Mouse (Mus musculus): ENCODE measurements at regions not wholly inside any gene's neighbourhood (a gene's known extent, or its start where the extent isn't known, plus 50 kb on each side); places are given as distances from the start of the nearest gene placed in this dataset.
A peak's percentile ranks its signal among the peaks of the same experiment; 100 is the strongest.
"Not testable (repeated sequence)": the region's sequence is repeated elsewhere in the genome, so short reads cannot be mapped to it uniquely, and the experiment has no call there.

DNA sequence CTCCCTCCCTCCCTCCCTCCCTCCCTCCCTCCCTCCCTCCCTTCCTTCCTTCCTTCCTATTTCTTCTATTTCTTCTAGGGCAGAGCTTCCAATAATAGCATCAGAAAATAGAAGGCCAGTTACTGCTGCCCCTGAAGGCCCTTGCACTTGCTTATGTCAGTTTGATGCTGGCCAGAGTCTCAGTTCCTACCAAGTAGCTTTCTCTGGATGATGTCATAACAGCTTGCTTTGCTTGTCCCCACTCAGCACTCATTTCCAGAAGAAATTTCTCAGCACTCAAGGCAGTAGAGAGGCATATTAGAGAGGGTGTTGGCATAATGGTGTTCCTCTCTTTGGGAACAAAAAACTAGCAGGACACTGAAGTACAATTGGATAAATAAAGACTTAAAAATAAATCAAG is 811.6 kb upstream of the 4930444P10Rik start:
- no peak for DNase-seq (ENCODE audit: low spot score in 2 of 2)
- intact Hi-C loops (cut with DNase I), result no loop called here

DNA sequence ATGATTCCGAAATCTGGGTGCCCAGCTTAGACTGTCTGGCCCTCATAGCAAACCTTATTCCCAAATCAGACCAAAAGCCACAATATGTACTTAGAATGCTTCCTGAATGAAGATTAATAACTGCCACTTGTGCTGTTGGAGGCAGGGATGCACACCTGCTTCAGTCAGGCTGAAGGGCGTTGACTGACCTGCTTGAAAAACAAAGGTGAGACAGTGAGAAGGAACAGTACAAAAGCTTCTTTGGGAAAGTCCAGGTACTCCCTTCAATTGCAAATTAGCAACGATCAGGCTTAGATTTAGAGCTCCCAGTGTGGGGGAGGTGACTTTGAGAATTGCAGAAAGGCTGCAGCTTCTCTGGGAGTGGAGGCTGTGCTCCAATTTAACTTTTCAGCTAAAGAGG is 775.3 kb upstream of the 4930444P10Rik start:
- intact Hi-C loops (cut with DNase I), result not testable (repeated sequence)

DNA sequence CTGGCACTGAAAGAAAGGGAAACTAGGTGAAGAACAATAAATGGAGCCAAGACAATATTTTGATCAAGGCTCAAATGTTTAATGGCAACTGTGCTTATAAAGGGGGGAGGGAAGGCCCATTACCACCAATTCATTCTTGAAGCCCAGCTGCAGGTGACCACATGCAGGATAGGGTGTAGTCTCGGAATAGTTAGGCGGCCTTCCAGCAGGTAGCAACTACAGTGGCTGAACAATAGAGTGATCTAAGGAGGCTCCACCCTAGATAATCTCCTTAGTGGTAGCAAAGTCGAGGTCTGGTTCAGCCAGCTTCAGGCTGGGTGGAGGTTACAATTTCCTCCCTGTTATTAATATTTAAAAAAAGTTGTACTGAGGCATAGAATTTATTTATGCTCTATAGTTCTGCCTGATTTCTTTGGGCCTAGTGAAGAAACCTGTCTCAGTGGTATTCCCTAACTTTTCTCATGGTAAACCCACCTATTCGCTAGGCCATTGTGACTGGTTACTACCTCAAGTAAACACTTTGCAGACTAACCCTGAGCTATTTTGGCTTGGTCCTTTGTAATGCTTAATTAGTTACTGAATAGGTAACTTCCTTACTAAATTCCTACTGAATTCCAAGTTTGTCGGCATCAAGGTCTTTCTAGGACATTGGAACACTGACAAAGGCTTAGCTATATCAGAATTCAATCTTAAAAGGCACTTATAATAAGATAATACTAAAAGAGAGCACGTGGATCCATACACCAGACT is 774.1 kb upstream of the 4930444P10Rik start:
- DNase-seq (ENCODE audit: low spot score in 2 of 2); intact Hi-C loops (cut with DNase I): not testable (repeated sequence)

More for the DNA sequence above, 775.3 kb upstream of the 4930444P10Rik start:
- not testable (repeated sequence) for DNase-seq (ENCODE audit: low spot score in 2 of 2)

DNA sequence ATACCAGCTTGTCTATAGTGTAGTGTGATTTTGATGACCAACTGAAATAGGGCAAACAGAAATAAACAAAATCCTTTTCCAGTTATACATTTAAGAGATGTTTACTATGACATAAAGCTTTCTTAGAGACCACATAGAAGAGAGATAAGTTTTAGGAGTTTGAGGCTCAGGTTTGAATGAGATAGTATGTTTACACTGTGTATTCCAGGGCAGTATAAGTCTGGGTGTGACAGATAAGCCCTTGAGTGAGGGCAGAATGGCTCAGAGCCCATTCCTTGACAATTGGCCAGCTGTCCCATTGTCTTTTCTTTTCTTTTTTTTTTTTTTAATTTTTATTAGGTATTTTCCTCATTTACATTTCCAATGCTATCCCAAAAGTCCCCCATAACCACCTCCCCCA is 744.0 kb upstream of the 4930444P10Rik start:
- intact Hi-C loops (cut with DNase I), result no loop called here

DNA sequence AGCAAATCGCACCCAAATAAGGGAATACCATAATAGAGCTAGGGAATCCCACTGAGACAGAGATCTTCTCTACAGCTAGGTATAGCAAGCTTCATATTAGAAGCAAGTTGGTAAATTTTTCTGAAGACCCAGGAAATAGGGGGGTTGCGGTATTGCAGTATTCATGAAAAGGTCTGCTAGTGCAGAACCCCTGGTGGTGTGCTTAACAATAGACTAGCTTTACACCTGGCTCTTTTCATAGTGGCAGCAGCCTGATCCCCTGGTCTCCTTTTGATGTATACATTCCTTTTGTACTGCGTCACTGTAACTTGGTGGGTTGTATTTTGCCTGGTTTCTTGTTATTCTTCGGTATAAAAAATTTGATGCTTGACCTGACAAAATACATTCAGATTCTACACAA is 731.6 kb upstream of the 4930444P10Rik start:
- DNase-seq (ENCODE audit: low spot score in 2 of 2); intact Hi-C loops (cut with DNase I): not testable (repeated sequence)

More for the DNA sequence above, 744.0 kb upstream of the 4930444P10Rik start:
- no peak for DNase-seq (ENCODE audit: low spot score in 2 of 2)

DNA sequence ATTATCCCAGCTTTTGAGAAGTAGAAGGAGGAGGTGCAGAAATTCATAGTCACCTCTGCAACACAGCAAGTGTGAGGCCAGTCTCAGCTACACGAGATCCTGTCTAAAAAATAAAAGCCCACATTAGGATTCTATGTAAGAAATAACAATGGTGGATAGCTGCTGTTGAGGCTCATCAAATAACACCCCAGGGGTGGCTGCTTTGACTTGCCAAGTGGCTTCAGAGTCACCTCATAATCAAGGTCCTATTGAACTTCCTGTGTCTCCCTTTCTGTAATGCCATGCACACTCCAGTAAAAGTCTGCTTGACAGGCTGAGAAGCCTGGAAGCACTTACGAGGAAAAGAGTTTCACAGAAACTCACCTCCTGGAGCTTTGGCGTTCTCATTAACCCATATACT is 730.9 kb upstream of the 4930444P10Rik start:
- intact Hi-C loops (cut with DNase I), result no loop called here
- DNase-seq (ENCODE audit: low spot score in 2 of 2), result no peak

DNA sequence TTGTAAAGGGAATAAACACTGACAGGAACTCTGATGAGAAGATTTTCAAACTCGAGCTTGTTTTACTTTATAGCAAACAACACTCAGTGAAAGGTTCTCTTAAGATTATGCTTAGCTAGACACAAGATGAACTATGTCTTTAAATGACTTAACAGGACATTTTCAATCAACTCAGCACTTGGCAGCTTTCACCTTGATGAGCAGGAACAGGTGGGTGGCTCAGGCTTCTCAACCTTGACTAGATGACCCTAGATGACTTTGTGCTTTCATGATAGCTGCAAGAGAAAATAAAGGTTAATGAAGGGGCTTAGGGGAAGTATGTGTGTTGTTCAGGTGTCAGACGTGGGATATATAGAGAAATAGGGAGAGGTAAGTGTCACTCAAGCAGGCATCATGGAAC is 728.1 kb upstream of the 4930444P10Rik start:
- no peak for DNase-seq (ENCODE audit: low spot score in 2 of 2)
- intact Hi-C loops (cut with DNase I), result no loop called here

DNA sequence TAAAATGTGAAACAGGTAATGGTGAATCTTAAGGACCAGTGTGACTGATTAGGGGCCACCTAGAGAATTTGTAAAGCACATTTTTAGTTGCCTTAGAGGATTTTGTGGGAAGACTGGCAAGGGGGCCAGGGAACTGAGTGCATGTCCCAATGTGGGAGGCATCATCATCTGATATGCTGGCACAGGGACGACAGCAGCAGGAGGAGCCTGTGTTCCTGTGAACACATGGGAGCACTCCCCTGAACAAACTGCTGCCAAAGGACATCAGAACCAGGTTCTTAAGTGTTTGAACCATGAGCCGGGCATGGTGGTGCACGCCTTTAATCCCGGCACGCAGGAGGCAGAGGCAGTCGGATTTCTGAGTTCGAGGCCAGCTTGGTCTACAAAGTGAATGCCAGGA is 723.4 kb upstream of the 4930444P10Rik start:
- intact Hi-C loops (cut with DNase I), result no loop called here
- no peak for DNase-seq (ENCODE audit: low spot score in 2 of 2)

DNA sequence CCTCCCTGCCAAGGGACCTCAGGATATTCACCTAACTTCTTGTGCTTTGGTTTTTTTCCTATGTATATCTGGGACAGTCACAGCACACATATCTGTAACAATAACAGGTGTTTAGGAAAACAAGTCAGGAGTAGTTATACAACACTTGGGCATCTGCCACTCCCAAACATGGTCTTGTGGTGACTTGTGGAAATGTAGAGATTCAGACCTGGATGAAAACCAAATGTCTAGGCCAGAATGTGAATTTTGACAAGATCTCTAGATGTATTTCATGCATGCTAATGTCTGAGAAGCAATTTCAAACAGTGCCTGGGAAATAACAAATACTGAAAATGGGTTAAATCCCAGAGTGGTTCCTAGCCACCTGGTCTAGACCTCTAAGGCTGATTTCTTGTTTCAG is 722.6 kb upstream of the 4930444P10Rik start:
- no peak for DNase-seq (ENCODE audit: low spot score in 2 of 2)
- intact Hi-C loops (cut with DNase I), result no loop called here

DNA sequence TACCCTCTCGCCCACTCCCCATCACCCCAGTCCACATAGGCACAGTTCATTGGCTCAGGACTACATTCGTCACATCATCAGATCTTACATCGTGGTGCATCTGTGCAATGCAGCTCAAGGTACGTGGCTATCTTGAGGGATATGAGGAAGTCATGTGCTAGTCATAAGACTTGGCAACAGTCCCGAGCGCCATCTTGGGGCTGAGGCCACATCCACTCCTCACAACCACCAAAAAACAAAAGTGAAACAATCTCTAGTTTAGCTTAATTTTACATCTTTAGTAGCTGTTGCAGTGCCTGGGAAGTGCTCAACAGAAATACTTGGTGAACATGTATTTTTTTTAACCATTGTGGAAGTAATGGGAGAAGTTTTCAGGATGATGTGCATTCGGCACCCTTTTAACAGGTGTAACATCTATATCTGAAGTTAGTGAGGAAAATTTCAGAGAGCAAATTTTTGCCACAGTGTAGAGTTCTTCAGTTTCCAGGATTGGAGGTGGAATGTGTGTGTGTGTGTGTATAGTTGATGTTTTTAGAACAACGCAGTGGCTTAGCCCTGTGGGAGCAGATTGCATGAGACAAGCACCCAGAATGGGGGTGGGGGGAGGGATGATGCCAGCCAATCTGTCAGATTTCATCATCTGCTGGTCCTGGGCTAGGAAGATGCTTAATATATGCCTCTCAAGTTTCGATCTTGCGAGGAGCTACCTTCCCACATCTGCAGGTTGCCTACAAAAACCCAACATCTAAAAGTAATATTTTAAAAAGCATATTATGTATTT is 716.4 kb upstream of the 4930444P10Rik start:
- intact Hi-C loops (cut with DNase I), result no loop called here
- no peak for DNase-seq (ENCODE audit: low spot score in 2 of 2)

DNA sequence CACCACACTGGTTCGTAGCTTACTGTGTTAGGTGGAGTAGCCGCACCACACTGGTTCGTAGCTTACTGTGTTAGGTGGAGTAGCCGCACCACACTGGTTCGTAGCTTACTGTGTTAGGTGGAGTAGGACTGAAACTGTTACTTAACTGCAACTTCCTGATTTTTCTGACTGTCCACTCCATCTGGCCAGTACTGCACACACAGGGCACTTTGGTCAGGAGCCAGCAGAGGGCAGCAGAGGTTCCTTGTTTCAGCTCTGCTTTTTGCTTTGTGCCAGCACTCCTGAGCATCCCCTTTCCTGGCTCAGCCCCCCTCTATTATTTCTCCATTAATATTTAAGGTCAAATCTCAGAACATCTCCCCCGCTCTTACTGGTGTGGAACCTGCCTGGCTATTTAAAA is 705.2 kb upstream of the 4930444P10Rik start:
- intact Hi-C loops (cut with DNase I), result loop anchor here (2.0 kb wide), 1 partner anchor 325 kb away; no protein-coding TSS in a partner anchor
- DNase-seq (ENCODE audit: low spot score in 2 of 2), result peak; percentile 69 to 82

DNA sequence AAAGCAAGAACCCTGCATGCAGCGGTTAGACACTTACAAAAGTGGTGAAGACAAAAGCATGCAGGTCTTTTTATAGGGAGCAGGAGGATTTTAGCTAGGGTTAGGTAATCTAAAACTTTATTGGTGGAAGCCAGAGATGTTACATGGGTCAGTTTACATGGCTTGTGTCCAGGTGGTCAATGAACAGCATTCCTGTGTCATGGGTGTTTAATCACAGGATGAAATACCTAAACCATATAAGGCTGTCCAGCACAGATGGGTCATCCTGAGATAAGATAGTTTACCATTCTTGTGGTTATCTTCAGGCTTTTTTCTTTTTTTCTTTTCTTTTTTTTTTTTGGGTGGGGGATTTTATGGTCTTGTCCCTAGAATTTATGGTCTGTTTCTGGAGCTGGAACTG is 703.3 kb upstream of the 4930444P10Rik start:
- DNase-seq (ENCODE audit: low spot score in 2 of 2), result no peak
- intact Hi-C loops (cut with DNase I), result no loop called here

DNA sequence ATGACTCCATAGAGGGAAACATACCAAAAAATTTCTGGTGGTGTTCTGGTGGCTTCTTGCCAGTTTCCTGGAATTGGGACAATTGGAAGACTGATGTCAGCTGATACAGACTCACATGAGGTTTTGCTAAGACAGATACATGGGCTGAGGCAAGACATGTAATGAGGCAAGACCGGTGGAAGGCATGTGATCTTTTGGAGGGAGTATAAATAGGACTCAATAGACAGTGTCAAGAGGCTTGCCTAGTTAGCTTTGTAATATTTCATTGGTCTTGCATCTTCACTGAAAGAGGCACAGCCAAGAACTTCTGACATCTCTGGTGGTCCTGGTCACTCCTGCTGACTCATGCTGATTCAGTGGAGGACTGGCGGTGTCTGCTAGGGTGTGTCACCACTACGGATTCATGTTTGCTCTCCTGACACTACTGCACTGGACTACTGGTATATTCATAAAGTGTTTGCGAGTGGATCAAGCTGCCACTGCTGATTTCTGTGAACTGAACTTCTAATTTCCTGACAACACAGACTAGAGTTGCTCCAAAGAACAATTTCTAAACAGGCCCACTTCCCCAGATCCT is 697.7 kb upstream of the 4930444P10Rik start:
- DNase-seq (ENCODE audit: low spot score in 2 of 2), result no peak
- intact Hi-C loops (cut with DNase I), result no loop called here

DNA sequence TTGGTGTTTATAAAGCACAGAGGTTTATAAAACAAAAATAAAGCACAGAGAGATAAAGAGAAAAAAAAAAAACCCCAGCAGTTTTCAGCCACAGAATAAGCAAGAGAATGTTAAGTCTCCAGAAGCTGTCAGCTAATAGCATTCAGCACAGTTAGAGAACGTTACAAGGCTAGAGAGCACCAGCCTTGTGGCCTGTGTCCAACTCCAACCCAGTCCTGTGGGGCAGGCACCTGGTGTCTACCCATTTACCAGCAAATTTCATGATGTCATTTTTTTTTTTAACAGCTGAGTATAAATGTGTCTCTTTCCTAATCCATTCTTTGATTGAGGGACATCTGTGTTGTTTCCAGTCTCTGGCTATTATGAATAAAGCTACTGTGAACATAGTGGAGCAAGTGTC is 686.7 kb upstream of the 4930444P10Rik start:
- intact Hi-C loops (cut with DNase I), result no loop called here
- DNase-seq (ENCODE audit: low spot score in 2 of 2), result no peak

DNA sequence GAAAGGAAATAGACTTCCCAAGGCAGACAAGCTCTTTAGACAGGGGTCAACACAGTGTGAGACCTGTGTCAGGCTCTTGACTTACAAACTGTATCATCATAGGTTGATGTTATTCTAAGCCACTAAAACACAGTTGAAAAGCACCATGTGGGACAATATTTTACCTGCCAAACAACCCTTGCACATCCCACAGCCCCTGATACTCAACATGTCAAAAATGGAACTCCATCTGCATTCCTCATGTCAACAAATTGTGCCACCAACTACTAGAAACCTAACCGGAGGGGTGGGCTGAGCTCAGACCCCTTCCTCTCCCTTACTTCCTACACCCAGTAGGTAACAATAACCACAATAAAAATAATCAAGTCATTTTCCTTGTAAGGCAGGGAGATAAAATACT is 667.8 kb upstream of the 4930444P10Rik start:
- intact Hi-C loops (cut with DNase I), result no loop called here
- DNase-seq (ENCODE audit: low spot score in 2 of 2), result no peak

All from left cerebral cortex, postnatal 36 days (tissue).